Mouse (Mus musculus) embryonic facial prominence, embryonic 14.5 days (tissue): Measurements from ENCODE around the gene Sept5. TPM values are rescaled to one million over a fixed set of nuclear protein-coding genes. Genes with fewer than 3 reads are reported as not detected.

Experiments
- ATAC-seq: fragments of 200-750 bp; cut with Nextera tagmentation; 2 replicates; pipeline ENCODE4 v1.8.0; 2017; ENCODE audit warnings: low read depth, moderate number of reproducible peaks, moderate TSS enrichment
- DNase-seq: peaks from one replicate; pipeline ENCODE4 v3.0.0-alpha.2; 2015; ENCODE audit warnings: low spot score
- H3K27ac ChIP-seq: fragments of 300-500 bp; sonication (generic); replicated peaks from 2 replicates; pipeline ENCODE4 v1.5.1; 2014; ENCODE audit warnings: low read depth, mild to moderate bottlenecking, low read length, moderate library complexity
- H3K27me3 ChIP-seq: fragments of 300-500 bp; sonication (generic); replicated peaks from 2 replicates; pipeline ENCODE4 v1.6.1; 2014; ENCODE audit warnings: low read length; ENCODE audit not compliant: control insufficient read depth, insufficient read depth
- H3K36me3 ChIP-seq: fragments of 300-500 bp; sonication (generic); 2 replicates; pipeline ENCODE4 v1.6.1; 2014; ENCODE audit warnings: low read length, mixed read lengths; ENCODE audit not compliant: control insufficient read depth, insufficient read depth
- H3K4me1 ChIP-seq: fragments of 300-500 bp; sonication (generic); 2 replicates; pipeline ENCODE4 v1.6.1; 2014; ENCODE audit warnings: antibody characterized with exemption, low read length; ENCODE audit not compliant: control insufficient read depth, insufficient read depth
- H3K4me2 ChIP-seq: fragments of 300-500 bp; sonication (generic); 2 replicates; pipeline ENCODE4 v1.6.1; 2014; ENCODE audit warnings: low read depth, mild to moderate bottlenecking, low read length, moderate library complexity, mixed read lengths
- H3K4me3 ChIP-seq: fragments of 300-500 bp; sonication (generic); 2 replicates; pipeline ENCODE4 v1.5.1; 2014; ENCODE audit warnings: low read depth, mild to moderate bottlenecking, low read length
- H3K9ac ChIP-seq: fragments of 300-500 bp; sonication (generic); 2 replicates; pipeline ENCODE4 v1.6.1; 2014; ENCODE audit warnings: low read depth, mild to moderate bottlenecking, low read length, moderate library complexity, mixed read lengths
- H3K9me3 ChIP-seq: fragments of 300-500 bp; sonication (generic); 2 replicates; pipeline ENCODE4 v1.6.1; 2016; ENCODE audit warnings: low read length; ENCODE audit not compliant: control insufficient read depth
- WGBS: fragments of 180-500 bp; shearing (Covaris S2); extraction: QIAGEN DNeasy Blood & Tissue Kit; methylation state at CpG from one replicate; pipeline ENCODE4 v1.1.7; 2014; 5-methylcytosine and 5-hydroxymethylcytosine counted together
- polyA plus RNA-seq: library from polyadenylated mRNA; unstranded; fragments of >200 nt; fragmentation: Nextera tagmentation; extraction: Ambion mirVana; gene quantifications from 2 replicates; pipeline ENCODE4 v1.2.1, GENCODE M21; 2014

Gene Sept5
- polyA plus RNA-seq, 1 experiment from 2014 or later = 34.1 TPM

- H3K27me3 ChIP-seq = no peaks in the 10 kb centered on the region
- H3K9ac ChIP-seq = no peak overlapping the region
- no peak for ATAC-seq
- no peaks in the 10 kb centered on the region for H3K36me3 ChIP-seq
- no peaks in the 10 kb centered on the region for H3K9me3 ChIP-seq
- H3K4me3 ChIP-seq = no peak overlapping the region
- no peak overlapping the region for H3K4me2 ChIP-seq
- DNase-seq = no peak
- peaks cover 8% of the 10 kb centered on the region for H3K4me1 ChIP-seq
- no peak overlapping the region for H3K27ac ChIP-seq
- WGBS = 35% methylated on average over 13 of the region's 13 CpGs
Observed at GRCm38 (mm10) chr16:18611752-18612151, 18.0 kb downstream of the Sept5 start.

DNA sequence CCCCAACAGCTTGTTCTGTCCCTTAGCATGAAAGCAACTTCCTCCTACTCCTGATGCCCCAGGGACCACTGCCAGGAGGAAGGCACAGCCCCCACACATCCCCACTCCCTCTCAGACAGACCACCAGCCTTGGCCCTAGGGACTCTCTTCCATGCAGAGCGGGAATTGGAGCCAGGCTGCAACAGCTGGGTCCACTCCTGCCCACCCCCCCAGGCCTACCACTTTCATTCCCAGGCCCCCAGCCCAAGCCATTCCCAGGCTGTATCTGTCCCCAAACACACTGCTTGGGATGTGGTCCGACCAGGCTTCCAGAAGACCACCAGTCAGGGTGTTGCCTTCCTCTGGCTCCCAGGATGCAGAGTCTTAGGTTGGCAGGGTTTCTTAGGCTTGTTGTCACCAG, 20.7 kb downstream of the Sept5 start:
- Histone ChIP-seq H3K4me2 (no peak overlapping the region), H3K4me1 (peaks cover 15% of the 10 kb centered on the region), H3K36me3 (no peaks in the 10 kb centered on the region), H3K9me3 (no peaks in the 10 kb centered on the region), H3K27ac (no peak overlapping the region), H3K4me3 (no peak overlapping the region), H3K9ac (no peak overlapping the region), H3K27me3 (no peaks in the 10 kb centered on the region)
- DNase-seq (no peak), ATAC-seq (no peak)
- WGBS = 51% methylated on average over 2 of the region's 2 CpGs

GRCm38 (mm10) chr16:18608226-18608625, 21.5 kb downstream of the Sept5 start:
- H3K36me3 ChIP-seq = no peaks in the 10 kb centered on the region
- WGBS = 8% methylated on average over 11 of the region's 11 CpGs
- no peak overlapping the region for H3K27ac ChIP-seq
- no peak overlapping the region for H3K4me3 ChIP-seq
- H3K9ac ChIP-seq = no peak overlapping the region; the same call in 1 of the 2 replicates
- DNase-seq (peak; percentile 85), ATAC-seq (peak; percentile 66)
- no peaks in the 10 kb centered on the region for H3K27me3 ChIP-seq
- H3K4me2 ChIP-seq = peak overlapping the region; percentile 33
- no peaks in the 10 kb centered on the region for H3K9me3 ChIP-seq
- peaks cover 17% of the 10 kb centered on the region for H3K4me1 ChIP-seq

DNA sequence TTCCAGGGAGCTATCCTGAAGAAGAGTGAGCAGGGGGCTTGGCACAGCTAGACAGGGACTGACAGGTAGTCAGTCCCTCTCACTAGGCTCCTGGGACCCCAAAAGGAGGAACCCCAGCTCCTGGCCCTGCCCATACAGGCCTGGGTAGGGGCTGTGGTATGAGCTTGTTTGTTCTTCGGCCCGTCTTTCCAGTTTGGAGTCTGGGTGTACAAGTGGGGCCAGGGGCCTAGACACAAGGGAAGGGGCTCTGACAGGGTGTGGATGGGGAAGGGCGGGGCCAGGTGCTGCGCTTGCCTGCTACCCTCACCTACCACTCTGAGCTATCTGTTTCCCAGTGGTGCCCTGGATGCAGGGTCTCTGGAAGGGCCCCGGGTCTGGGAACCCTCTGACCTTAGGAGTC, 24.0 kb downstream of the Sept5 start:
- Histone ChIP-seq H3K4me2 (no peak overlapping the region), H3K27ac (peak overlapping the region; percentile 49; the same call in 1 of the 2 replicates)
- WGBS = 80% methylated on average over 3 of the region's 5 CpGs

DNA sequence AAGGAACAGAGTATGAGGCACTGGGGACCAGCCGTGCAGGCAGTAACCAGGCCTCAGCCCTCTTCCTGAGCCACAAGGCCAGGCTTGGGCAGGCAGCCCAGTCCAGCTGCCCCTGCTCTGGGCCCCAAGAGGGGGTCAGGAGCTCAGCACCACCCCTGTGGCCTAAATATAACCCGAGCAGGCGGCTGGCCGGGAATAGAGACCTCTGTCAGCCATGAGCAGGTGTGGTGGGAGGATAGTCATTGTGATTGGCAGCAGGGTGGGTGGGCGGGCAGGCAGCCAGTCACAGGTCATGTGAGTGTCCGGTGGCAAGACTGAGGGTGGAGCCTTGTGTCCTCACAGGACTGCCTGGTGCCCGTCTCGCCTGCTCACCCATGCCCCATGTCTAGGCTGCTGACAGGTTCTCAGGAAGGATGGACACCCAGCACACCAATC, 25.5 kb downstream of the Sept5 start:
- Histone ChIP-seq H3K4me2 (no peak overlapping the region), H3K9me3 (no peaks in the 10 kb centered on the region), H3K4me1 (peaks cover 21% of the 10 kb centered on the region), H3K9ac (0 out of 2 replicates have a peak overlapping the region, but pooled peaks have one; percentile 14), H3K36me3 (no peaks in the 10 kb centered on the region), H3K27ac (peak overlapping the region; percentile 39), H3K4me3 (no peak overlapping the region), H3K27me3 (no peaks in the 10 kb centered on the region)
- WGBS = 39% methylated on average over 4 of the region's 8 CpGs
- ATAC-seq (peak; percentile 28; the same call in 1 of the 2 replicates), DNase-seq (peak; percentile 73)

More for the DNA sequence above, 24.0 kb downstream of the Sept5 start:
- H3K9ac ChIP-seq = no peak overlapping the region
- H3K9me3 ChIP-seq = no peaks in the 10 kb centered on the region
- DNase-seq = peak; percentile 73
- no peaks in the 10 kb centered on the region for H3K36me3 ChIP-seq
- no peaks in the 10 kb centered on the region for H3K27me3 ChIP-seq
- no peak overlapping the region for H3K4me3 ChIP-seq
- ATAC-seq = peak; percentile 42
- H3K4me1 ChIP-seq = peaks cover 21% of the 10 kb centered on the region

DNA sequence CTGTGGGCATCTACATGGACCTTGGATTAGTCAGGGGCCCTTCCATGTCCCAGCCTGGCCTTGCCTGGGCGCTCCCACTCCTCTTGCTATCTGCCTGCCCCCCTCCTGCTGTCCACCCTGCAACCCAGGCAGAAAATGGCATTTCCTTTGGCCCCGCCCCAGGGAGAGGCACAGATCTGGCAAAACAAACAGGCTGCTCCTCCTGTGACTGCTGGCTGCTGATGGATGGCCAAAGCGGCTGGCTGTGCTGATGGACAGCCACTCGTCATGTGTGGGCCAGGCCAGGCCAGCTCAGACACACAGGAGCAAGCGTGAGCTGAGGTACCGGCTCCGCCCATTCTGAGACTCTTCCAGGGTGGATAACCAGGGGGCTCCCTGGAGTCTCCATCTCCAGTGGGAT, 28.3 kb downstream of the Sept5 start:
- Histone ChIP-seq H3K27ac (no peak overlapping the region), H3K4me3 (no peak overlapping the region), H3K4me1 (peaks cover 13% of the 10 kb centered on the region), H3K9me3 (no peaks in the 10 kb centered on the region), H3K9ac (no peak overlapping the region), H3K27me3 (no peaks in the 10 kb centered on the region), H3K4me2 (no peak overlapping the region), H3K36me3 (no peaks in the 10 kb centered on the region)
- 49% methylated on average over 7 of the region's 7 CpGs for WGBS
- DNase-seq (no peak), ATAC-seq (no peak; the same call in 1 of the 2 replicates)

DNA sequence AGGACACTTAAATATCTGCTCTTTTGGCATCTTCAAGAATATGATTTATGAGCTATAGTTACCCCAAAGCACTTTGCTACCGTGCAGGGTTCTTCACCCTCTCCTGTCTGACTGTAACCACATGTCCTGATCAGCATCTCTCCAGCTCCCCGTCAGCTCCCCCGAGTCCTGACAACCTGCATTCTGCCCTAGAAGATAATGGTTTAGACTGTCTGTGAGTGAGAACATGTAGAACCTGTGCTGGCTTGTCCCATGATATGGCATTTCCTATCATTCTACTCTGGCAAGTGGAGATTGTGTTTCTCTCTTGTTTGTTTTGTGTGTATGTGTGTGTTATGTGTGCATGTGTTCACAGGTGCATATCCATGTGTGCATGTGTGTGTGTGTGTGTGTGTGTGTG, 31.7 kb downstream of the Sept5 start:
- no peak overlapping the region for H3K4me3 ChIP-seq
- 0 out of 2 replicates have a peak, but pooled peaks cover 4% of the 10 kb centered on the region for H3K4me1 ChIP-seq
- ATAC-seq = no peak
- H3K9ac ChIP-seq = no peak overlapping the region
- peaks cover 6% of the 10 kb centered on the region for H3K27me3 ChIP-seq
- no peaks in the 10 kb centered on the region for H3K36me3 ChIP-seq
- H3K9me3 ChIP-seq = no peaks in the 10 kb centered on the region
- no peak for DNase-seq
- H3K4me2 ChIP-seq = no peak overlapping the region
- WGBS = 55% methylated on average over 3 of the region's 3 CpGs
- H3K27ac ChIP-seq = no peak overlapping the region

DNA sequence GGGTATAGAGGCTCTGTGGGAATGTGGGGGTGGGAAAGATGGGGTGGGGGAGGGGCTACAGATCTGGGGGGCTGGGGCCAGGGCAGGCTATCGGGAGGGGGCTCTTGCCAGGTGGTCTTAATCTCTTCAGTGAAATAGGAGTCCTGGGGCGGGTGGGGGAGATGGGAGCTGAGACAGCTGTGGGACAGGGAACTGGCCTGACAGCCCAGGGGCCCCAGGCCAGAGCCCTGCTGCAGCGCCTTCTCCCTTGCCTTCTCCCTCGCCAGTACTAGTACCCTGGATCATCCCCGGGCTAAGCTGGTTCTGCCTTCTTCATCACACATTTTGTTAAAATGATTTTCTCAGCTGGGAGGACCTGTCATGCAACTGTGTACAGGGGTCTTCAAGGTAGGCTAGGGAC, 33.5 kb downstream of the Sept5 start:
- no peaks in the 10 kb centered on the region for H3K36me3 ChIP-seq
- ATAC-seq (peak; percentile 35; the same call in 1 of the 2 replicates), DNase-seq (no peak)
- 31% methylated on average over 4 of the region's 5 CpGs for WGBS
- H3K9ac ChIP-seq = no peak overlapping the region
- H3K4me2 ChIP-seq = no peak overlapping the region
- H3K27me3 ChIP-seq = peaks cover 19% of the 10 kb centered on the region
- H3K4me1 ChIP-seq = peaks cover 5% of the 10 kb centered on the region; the same call in 1 of the 2 replicates
- H3K9me3 ChIP-seq = no peaks in the 10 kb centered on the region
- no peak overlapping the region for H3K4me3 ChIP-seq
- H3K27ac ChIP-seq = no peak overlapping the region

- no peaks in the 10 kb centered on the region for H3K36me3 ChIP-seq
- H3K4me3 ChIP-seq = no peak overlapping the region
- DNase-seq (no peak), ATAC-seq (no peak)
- H3K27ac ChIP-seq = no peak overlapping the region
- peaks cover 12% of the 10 kb centered on the region; the same call in 1 of the 2 replicates for H3K4me1 ChIP-seq
- no peaks in the 10 kb centered on the region for H3K9me3 ChIP-seq
- H3K4me2 ChIP-seq = no peak overlapping the region
- no peak overlapping the region for H3K9ac ChIP-seq
- H3K27me3 ChIP-seq = peaks cover 42% of the 10 kb centered on the region
- 64% methylated on average over 2 of the region's 2 CpGs for WGBS
Observed at GRCm38 (mm10) chr16:18593930-18594329, 35.8 kb downstream of the Sept5 start.
